Mouse (Mus musculus) heart, embryonic 10.5 days (tissue): ENCODE measurements around the gene Sh2d5. TPM values are rescaled to one million over a fixed set of nuclear protein-coding genes. Genes with fewer than 3 reads are reported as not detected.

Experiments
- DNase-seq: peaks from one replicate; pipeline ENCODE4 v3.0.0-alpha.2; 2017; ENCODE audit warnings: low spot score
- H3K27ac ChIP-seq: fragments of 300-500 bp; sonication (generic); 2 replicates; pipeline ENCODE4 v1.5.1; 2016; ENCODE audit warnings: mild to moderate bottlenecking
- H3K27me3 ChIP-seq: fragments of 300-500 bp; sonication (generic); 2 replicates; pipeline ENCODE4 v1.6.1; 2016; ENCODE audit warnings: mild to moderate bottlenecking; ENCODE audit not compliant: poor library complexity, insufficient read depth, severe bottlenecking
- H3K36me3 ChIP-seq: fragments of 300-500 bp; sonication (generic); 2 replicates; pipeline ENCODE4 v1.6.1; 2016; ENCODE audit warnings: mild to moderate bottlenecking, moderate library complexity
- H3K4me1 ChIP-seq: fragments of 300-500 bp; sonication (generic); 2 replicates; pipeline ENCODE4 v1.6.1; 2016; ENCODE audit warnings: mild to moderate bottlenecking
- H3K4me3 ChIP-seq: fragments of 300-500 bp; sonication (generic); 2 replicates; pipeline ENCODE4 v1.5.1; 2016; ENCODE audit warnings: mild to moderate bottlenecking, moderate library complexity
- H3K9me3 ChIP-seq: fragments of 300-500 bp; sonication (generic); 2 replicates; pipeline ENCODE4 v1.6.1; 2016; ENCODE audit warnings: mild to moderate bottlenecking, moderate library complexity
- WGBS: fragments of 180-500 bp; shearing (Covaris S2); methylation state at CpG from one replicate; pipeline ENCODE4 v1.1.7; 2016; 5-methylcytosine and 5-hydroxymethylcytosine counted together
- polyA plus RNA-seq: library from polyadenylated mRNA; unstranded; fragments of >200 nt; fragmentation: Nextera tagmentation; extraction: Ambion mirVana; gene quantifications from 2 replicates; pipeline ENCODE4 v1.2.1, GENCODE M21; 2016

The Sh2d5 gene
- polyA plus RNA-seq: 0.65 and 0.89 TPM in 2 replicates

DNA sequence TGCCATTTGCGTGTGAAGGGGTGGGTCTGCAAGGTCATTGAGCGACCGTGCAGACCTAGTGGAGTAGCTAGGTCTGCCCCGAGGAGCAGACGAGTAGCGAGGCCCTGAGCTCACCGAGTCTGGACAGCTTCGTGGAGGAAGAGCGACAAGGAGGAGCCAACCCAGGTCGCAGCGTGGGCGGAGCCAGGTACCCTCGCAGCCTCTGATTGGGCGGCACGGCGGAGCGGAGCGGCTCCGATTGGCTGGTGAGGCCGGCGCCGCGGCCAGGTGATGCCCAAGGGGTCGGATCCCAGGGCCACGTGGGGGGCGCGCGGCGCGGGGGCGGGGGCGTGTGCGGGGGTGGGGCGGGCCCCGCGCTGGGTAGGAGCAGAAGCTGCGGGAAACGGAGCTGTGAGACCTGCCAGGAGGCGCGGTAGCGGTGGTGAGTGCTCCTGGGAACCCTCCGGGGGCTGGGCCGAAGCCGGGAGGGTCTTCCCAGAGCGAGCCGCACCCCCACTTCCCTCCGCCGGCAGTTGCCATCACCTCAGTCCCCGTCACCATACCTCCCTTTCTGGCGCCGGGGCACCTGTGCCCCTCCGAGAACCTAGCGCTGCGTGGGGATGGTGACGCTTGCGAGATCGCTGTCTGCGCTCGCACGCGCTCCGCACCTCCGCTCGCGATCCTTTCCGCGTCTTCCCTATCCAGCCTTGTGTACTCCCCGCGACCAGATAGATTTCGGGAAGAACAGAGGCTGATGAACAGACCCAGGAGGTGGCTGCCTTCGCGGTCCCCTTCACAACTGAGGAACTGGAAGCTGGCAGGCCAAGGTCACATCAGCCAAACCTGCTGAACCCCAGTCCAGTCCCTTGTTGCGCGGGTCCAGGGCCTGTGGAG, at the start of gene Sh2d5, which contains the start of gene Kif17:
Gene Sh2d5, plus strand, starts transcription at position 316 of the 873 bp plus-strand sequence.
Gene Kif17, plus strand, starts transcription at position 348 of the 873 bp plus-strand sequence.
- Histone ChIP-seq H3K27me3 (peaks cover 65% of the 10 kb centered on the region), H3K4me3 (peak within 1 kb of the TSS; percentile 71), H3K27ac (peak within 1 kb of the TSS; percentile 53; the same call in 1 of the 2 replicates), H3K4me1 (peaks cover 41% of the 10 kb centered on the region), H3K9me3 (no peaks in the 10 kb centered on the region), H3K36me3 (peaks cover 20% of the 10 kb centered on the region)
- under 1% methylated on average over 65 of the region's 74 CpGs for WGBS
- DNase-seq: peak; percentile 94

DNA sequence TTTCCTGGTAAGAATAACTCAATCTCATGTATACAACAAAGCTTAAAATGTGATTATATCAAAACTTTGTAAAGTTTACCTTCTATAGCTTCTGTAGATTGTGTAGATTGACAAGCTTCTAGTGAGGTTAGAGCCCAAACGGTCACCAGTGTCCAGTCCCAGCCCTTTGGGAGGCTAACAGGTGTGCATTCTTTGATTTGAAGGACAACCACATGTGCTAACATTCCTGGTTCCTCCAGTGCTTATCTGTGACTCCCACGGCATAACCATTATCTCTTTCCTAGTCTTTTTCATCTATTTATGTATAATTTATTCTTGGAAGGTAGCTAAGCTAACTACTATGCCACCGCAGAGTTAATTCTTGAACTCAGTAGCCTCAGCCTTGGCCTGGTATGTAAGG, 49.4 kb upstream of the Sh2d5 start:
- WGBS: 76% methylated on average over 3 of the region's 3 CpGs
- Histone ChIP-seq H3K9me3 (no peaks in the 10 kb centered on the region), H3K27me3 (no peaks in the 10 kb centered on the region), H3K36me3 (peaks cover 96% of the 10 kb centered on the region), H3K4me3 (no peak overlapping the region), H3K27ac (no peak overlapping the region), H3K4me1 (0 out of 2 replicates have a peak, but pooled peaks cover 3% of the 10 kb centered on the region)
- no peak for DNase-seq

DNA sequence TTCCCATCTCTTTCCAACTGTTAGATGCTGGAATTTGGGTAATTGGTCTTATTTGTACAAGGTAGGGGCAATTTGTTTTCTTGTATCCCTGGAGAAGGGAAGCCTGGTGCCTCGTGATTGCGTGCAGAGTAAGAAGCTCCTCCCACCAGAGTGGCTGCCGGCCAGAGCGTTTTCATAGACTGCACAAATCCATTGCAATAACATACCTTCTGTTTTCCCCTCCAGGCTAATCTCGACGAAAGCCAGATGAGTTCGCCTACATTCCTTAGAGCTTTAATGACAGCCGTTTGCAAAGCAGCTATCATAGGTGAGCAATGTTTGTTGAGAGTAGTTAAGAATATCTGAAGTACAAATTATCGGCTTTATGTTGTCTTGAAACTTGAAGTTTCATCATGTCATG, 48.5 kb upstream of the Sh2d5 start:
- Histone ChIP-seq H3K4me3 (no peak overlapping the region), H3K4me1 (0 out of 2 replicates have a peak, but pooled peaks cover 3% of the 10 kb centered on the region), H3K9me3 (no peaks in the 10 kb centered on the region), H3K27me3 (no peaks in the 10 kb centered on the region), H3K27ac (no peak overlapping the region), H3K36me3 (peaks cover 94% of the 10 kb centered on the region)
- 63% methylated on average over 9 of the region's 9 CpGs for WGBS
- no peak for DNase-seq

DNA sequence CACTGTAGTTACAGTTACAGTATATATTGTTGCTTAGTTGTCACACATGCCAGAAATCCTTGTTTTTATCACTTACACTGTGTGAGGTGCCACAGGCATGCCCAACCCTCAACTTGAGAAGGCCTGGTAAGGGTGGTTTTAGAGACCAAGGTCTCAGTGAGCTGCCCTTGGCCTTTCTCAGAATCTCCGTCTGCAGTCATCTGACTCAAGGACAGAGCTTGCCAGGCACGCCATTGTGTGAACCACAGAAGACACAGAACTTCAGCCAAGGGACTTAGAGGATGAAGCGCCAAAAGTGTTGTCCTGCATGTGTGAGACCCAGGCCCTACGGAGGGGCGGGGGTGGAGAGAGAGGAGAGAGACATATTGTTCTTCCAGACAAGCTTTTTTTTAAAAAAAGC, 40.1 kb upstream of the Sh2d5 start:
- no peaks in the 10 kb centered on the region for H3K4me1 ChIP-seq
- no peaks in the 10 kb centered on the region for H3K27me3 ChIP-seq
- H3K27ac ChIP-seq: no peak overlapping the region
- H3K4me3 ChIP-seq: no peak overlapping the region
- 84% methylated on average over 5 of the region's 5 CpGs for WGBS
- peaks cover 51% of the 10 kb centered on the region for H3K36me3 ChIP-seq
- DNase-seq: no peak
- no peaks in the 10 kb centered on the region for H3K9me3 ChIP-seq

DNA sequence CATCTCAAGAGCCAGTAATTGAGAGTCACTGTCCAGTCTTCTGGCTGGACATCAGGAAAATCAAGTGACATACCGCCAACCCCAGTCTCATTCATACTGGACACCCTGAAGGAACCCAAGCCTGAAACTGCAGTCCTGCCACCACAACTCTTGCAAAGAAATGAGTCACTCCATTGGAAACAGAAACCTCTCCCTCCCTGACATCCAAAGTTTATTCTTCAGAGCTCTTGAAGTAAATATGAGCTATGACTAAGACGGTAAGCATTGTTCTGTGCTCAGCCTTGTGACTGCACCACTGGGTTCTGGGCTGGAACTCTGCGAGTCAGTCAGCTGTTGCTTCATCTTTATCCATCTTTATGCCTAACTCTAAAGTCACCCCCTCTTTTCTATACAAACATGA, 36.3 kb upstream of the Sh2d5 start:
- H3K4me1 ChIP-seq: peaks cover 9% of the 10 kb centered on the region
- no peak for DNase-seq
- no peaks in the 10 kb centered on the region for H3K27me3 ChIP-seq
- H3K9me3 ChIP-seq: no peaks in the 10 kb centered on the region
- H3K36me3 ChIP-seq: peaks cover 20% of the 10 kb centered on the region
- no peak overlapping the region for H3K4me3 ChIP-seq
- H3K27ac ChIP-seq: no peak overlapping the region
- WGBS: 72% methylated on average over 3 of the region's 3 CpGs

DNA sequence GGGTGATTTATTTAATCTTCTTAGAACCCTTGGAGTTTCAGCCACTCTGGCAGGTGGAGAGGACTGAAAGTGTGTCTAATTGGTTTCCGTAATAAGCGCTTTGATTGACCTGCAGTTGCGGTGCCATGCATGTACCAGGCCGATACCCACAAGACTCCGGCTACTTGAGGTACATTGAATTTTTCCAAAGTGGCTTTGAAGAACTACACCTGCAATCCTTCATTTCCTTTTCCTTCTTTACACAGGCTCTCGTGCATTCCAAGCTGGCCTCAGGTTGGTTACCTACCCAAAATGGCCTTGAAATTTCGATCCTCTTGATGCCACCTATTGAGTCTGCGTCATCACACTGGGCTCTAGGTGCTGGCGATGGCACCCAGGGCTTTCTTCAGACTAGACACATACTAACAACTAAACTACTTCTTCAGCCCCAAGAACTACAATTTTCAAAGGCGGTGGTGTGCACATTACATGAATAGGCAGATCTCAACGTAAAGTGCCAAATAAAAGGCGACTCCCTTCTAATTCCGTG, 34.5 kb upstream of the Sh2d5 start:
- 49% methylated on average over 13 of the region's 13 CpGs for WGBS
- H3K9me3 ChIP-seq: no peaks in the 10 kb centered on the region
- H3K4me3 ChIP-seq: peak overlapping the region; percentile 99
- peaks cover 20% of the 10 kb centered on the region for H3K4me1 ChIP-seq
- DNase-seq: no peak
- no peaks in the 10 kb centered on the region for H3K27me3 ChIP-seq
- H3K27ac ChIP-seq: peak overlapping the region; percentile 99
- 0 out of 2 replicates have a peak, but pooled peaks cover 3% of the 10 kb centered on the region for H3K36me3 ChIP-seq

DNA sequence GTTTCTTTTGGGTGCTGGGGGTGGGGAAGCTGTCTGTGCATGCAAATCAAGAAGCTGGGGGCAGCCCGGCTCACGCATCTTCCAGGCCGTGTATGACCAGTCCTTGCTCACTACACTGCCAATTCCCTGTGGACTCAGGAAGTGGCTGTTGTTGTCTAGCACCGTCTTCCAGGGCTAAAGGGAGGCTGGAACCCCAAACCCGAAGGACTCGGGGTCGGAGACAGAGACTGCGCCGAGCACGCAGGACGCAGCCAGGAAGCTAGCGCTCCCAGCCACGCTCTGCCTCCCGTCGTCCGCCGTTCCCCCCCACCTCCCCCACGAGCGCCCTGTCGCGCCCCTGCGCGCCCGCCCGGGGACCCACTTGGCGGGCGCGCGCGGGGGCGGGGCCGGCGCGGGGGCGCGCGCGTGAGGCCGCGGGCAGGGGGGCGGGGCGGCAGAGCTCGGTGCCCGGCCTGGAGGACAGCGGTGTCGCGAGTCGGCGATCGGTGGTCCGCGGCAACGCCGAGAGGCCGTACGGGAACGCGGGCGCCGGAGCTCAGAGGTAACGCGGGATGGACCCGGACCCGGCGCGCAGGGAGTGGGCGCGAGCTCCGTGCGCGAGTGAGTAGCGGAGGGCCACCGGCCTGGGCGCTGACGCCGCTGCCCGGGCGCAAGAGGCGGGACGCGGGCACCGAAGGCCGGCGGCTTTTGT, 33.9 kb upstream of the Sh2d5 start, which contains the start of gene Hp1bp3:
Gene Hp1bp3, plus strand, starts transcription at position 97 of the 691 bp plus-strand sequence.
- H3K27ac ChIP-seq: peak within 1 kb of the TSS; percentile 99
- H3K36me3 ChIP-seq: 0 out of 2 replicates have a peak, but pooled peaks cover 2% of the 10 kb centered on the region
- peak; percentile 89 for DNase-seq
- under 1% methylated on average over 74 of the region's 84 CpGs for WGBS
- H3K9me3 ChIP-seq: no peaks in the 10 kb centered on the region
- no peaks in the 10 kb centered on the region for H3K27me3 ChIP-seq
- peak within 1 kb of the TSS; percentile 99 for H3K4me3 ChIP-seq
- peaks cover 20% of the 10 kb centered on the region for H3K4me1 ChIP-seq

DNA sequence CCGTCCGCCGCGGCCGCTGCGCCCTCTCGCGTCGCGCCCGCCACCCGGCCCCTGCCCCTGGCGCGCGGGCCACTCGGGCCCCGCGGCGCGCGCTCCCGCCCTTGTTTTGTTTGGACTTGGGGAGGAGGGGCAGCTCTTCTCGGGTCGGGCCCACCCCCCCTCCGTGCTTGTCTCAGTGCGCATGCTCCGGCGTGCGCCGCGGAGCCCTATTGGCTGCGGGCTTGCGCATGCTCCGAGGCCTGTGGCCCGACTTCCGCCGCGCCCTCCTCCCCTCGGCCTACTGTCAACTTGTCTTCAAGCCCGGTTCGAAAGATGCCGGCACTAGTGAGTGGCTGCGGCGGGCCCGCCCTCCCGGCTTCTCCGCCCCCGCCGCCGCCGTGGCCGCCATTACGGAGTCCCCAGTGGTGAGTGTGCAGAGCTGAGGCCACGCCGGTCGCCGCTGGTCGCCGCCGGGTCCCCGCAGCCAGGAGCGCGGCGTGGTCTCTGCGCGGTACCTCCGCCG, 33.3 kb upstream of the Sh2d5 start:
- under 1% methylated on average over 58 of the region's 68 CpGs for WGBS
- peak; percentile 98 for DNase-seq
- H3K9me3 ChIP-seq: no peaks in the 10 kb centered on the region
- H3K4me1 ChIP-seq: peaks cover 20% of the 10 kb centered on the region
- peak overlapping the region; percentile 99 for H3K4me3 ChIP-seq
- no peaks in the 10 kb centered on the region for H3K27me3 ChIP-seq
- peak overlapping the region; percentile 99 for H3K27ac ChIP-seq
- H3K36me3 ChIP-seq: peaks cover 4% of the 10 kb centered on the region; the same call in 1 of the 2 replicates

DNA sequence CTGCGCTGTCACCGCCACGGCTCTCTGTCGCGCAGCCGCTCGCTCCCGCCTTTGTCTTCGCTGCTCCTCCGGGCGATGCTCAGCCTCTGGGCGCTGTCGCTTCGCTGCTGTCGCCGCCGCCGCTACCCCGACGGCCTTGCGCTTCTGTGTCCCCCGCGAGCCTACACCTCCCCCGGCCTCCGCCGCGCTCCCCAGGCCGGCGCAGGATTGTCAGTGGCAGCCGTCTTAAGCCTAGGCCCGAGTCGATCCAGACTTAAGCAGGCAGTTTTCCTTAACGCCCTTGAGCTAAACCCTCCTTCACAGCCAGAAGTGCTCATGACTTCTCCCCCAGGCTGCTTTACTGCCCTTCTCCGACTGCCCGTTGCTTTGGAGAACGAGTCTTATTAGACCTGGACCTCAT, 32.8 kb upstream of the Sh2d5 start:
- H3K4me1 ChIP-seq: peaks cover 20% of the 10 kb centered on the region

DNA sequence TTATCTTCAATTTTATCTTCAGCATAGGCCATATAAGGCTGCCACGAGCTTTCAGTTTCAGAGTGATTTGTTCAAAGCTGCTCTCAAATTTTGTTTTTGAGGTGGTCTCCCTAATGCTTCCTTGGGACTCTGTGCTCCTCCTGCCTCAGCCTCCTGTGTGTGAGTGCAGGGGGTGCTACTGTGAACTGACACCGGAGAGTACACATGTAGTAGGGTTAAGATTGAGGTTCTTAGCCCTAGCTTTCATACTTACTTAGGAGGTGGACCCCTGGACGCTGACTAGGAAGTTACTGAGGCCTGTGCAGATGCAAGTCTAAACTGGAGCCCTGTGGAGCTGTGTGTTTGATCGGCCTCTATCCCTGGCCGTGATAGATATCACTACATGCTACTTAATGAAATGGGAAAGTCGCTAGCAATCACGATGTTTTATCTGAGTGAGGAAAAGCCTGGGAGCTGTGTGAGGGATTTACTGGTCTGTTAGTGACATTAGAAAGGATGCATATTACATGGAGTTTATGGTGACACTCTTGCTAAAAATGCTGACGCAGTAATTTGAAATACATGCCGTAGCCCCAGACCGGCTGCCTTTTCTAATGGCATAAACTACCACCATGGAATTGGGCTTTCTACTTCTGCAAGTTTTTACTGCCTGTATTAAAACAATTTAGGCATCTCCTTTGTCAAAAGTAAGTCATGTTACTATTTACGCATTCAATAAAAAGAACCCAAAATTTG, 32.1 kb upstream of the Sh2d5 start:
- Histone ChIP-seq H3K36me3 (peaks cover 16% of the 10 kb centered on the region), H3K27ac (peak overlapping the region; percentile 99), H3K4me3 (peak overlapping the region; percentile 99), H3K27me3 (no peaks in the 10 kb centered on the region), H3K4me1 (peaks cover 20% of the 10 kb centered on the region), H3K9me3 (no peaks in the 10 kb centered on the region)
- WGBS: 80% methylated on average over 11 of the region's 11 CpGs
- no peak for DNase-seq

More for the DNA sequence above, 32.8 kb upstream of the Sh2d5 start:
- Histone ChIP-seq H3K36me3 (peaks cover 9% of the 10 kb centered on the region), H3K27ac (peak overlapping the region; percentile 99), H3K9me3 (no peaks in the 10 kb centered on the region), H3K4me3 (peak overlapping the region; percentile 99), H3K27me3 (no peaks in the 10 kb centered on the region)
- DNase-seq: peak; percentile 79
- under 1% methylated on average over 36 of the region's 36 CpGs for WGBS

DNA sequence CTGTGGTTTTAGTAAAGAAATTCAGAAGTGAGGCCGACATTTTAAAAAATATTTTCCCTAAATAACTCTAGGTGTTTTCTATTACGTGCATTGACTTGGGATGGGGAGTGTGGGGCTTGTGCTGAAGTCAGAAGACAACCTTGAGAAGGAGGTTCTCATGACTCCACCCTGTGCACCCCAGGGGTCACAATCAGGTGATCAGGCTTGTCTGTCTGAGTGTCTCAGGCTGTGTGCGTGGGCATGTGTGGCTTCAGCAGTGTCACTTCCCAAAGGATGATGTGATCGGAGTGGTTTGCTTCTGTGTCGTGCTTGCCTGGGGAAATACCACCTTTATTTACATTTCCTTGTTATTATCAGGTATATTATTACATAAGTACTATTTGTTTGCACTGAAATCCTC, 30.9 kb upstream of the Sh2d5 start:
- no peak overlapping the region for H3K27ac ChIP-seq
- H3K36me3 ChIP-seq: peaks cover 28% of the 10 kb centered on the region
- H3K4me1 ChIP-seq: peaks cover 20% of the 10 kb centered on the region
- H3K9me3 ChIP-seq: no peaks in the 10 kb centered on the region
- 91% methylated on average over 5 of the region's 5 CpGs for WGBS
- H3K27me3 ChIP-seq: no peaks in the 10 kb centered on the region
- H3K4me3 ChIP-seq: no peak overlapping the region
- no peak for DNase-seq

DNA sequence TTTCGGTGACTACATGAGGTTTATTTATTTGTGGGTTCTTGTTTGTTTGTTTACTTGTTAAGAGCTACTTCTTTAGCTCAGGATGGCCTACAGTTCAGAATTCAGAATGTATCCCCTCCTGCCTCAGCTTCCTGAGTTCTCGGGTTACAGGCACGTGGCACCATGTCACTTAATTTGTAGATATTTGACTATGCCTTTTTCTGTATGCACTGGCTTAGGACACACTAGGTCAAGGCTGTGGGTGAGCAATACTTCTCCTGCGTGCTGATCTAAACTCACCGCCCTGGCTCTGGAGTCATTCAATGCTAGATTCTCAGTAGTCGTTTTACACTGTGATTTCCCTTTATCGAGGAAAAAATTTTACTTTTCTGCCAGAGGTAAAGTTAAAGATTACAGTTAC, 29.4 kb upstream of the Sh2d5 start:
- DNase-seq: no peak
- H3K27ac ChIP-seq: no peak overlapping the region
- H3K27me3 ChIP-seq: no peaks in the 10 kb centered on the region
- H3K4me3 ChIP-seq: no peak overlapping the region
- peaks cover 20% of the 10 kb centered on the region for H3K4me1 ChIP-seq
- no peaks in the 10 kb centered on the region for H3K9me3 ChIP-seq
- 81% methylated on average over 7 of the region's 7 CpGs for WGBS
- H3K36me3 ChIP-seq: peaks cover 41% of the 10 kb centered on the region
